Mouse (Mus musculus): ENCODE measurements around the gene Zyg11a. TPM values are rescaled to one million over a fixed set of nuclear protein-coding genes. Genes with fewer than 3 reads are reported as not detected.

Gene Zyg11a
- not detected in 2 replicates for polyA plus RNA-seq (2015; fragmentation: Nextera tagmentation; extraction: Ambion mirVana)

DNA sequence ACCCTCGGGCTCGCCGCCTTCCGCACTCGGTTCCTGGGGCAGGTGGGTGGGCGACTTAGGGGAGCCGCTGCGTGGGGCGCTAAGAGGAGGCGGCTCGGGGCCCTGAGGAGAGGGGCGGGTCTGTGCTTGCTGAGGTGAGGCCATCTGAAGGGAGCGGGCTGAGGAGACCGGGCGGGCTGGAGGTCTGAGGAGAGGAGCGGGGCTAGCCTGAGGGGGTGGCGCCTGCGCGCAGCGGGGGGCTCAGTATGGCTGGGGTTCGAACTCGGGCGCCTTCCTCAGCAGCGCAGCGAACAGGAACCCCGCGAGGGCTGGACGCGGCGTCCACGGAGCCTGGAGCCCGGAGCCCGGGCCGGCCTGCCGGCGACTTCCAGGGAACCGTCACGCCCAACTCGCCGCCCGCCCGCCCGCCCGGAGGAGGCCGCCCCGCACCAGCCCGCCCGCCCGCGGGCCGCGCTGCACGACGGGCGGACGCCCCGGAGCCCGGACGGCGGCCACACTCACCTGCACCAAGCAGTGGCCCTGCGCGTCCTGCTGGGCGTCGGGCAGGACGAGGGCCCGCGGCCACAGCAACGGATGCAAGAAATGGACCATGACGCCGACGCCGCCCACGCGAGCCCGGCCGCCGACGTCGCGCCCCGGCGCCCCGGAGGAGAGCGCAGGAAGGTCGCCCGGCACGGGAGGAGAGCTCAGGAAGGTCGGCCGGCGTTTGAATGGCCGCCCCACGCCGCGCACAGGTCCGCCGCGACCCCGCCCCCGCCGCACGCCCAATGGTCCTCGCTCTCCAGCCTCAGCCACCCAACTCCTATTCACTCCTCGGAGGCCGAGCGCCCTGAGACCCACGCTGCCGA, at the start of gene Zyg11a:
TSS of gene Zyg11a (minus strand) at position 717 of the 848 bp plus-strand sequence.

DNA sequence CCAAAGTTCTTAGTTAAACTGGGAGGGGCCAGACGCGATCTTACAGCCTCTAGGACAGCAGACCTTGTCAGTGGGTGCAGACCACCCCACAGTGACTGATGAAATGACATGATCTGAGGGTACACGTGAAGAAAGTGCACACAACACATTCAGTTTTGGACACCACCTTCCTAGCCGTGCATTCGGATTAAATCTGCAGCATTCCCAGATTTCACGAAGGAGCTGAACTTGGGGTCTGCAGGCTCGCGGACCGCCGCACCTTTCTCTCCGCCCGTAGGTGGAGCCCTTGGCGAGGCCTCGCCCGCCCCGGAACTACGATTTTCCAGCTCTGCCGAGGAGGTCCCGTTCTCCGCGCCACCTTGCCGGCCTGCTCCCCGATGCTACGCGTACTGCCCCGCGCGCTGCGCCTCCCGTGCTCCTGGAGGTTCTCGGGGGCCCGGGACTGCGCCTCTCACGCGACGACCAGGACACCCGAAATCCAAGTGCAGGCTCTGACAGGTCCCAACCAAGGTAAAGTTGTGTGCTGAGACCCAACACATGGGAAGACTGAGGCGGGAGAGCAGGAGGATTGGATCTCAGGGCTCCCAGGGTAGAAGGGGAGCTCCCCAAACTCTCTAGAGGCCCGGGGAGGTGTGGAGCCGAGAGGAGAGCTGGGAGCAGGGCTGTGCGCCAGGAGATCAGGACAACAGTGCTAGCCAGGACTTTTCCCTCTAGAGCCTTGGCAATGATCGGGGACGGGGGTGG, 52.5 kb downstream of the Zyg11a start, which contains the start of gene Echdc2:
TSS of gene Echdc2 (plus strand) at position 286 of the 744 bp plus-strand sequence.

DNA sequence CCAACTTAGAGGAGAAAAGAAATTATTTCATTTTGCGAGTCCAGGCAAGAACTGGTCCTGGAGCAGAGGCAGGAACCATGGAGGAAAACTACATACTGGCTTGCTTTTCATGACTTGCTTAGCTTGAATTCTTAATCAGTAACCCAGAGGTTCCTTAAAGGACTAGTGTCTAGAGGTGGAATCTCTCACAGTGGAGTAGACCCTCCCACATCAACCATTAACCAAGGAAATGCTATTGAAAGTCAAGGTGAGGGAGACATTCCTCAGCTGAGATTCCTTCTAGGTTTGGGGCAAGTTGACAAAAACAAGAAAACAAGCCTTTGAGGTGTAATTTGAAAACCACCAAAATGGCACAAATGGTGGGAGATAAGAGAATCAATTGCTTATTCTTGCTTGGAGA, 73.0 kb downstream of the Zyg11a start, which contains the start of gene Scp2:
TSS of gene Scp2 (minus strand) at position 119 of the 400 bp plus-strand sequence.

Other genes starting within 250 kb of the Zyg11a start
- gene Slc1a7, start 249.7 kb downstream of the Zyg11a start, polyA plus RNA-seq (2015; fragmentation: Nextera tagmentation; extraction: Ambion mirVana): not detected in 2 replicates
- 1.0 and 1.5 TPM in 2 replicates for gene Podn, start 121.6 kb downstream of the Zyg11a start, polyA plus RNA-seq (2015; fragmentation: Nextera tagmentation; extraction: Ambion mirVana)
- 251 and 261 TPM in 2 replicates for gene Scp2, start 73.0 kb downstream of the Zyg11a start, polyA plus RNA-seq (2015; fragmentation: Nextera tagmentation; extraction: Ambion mirVana)
- gene Echdc2, start 52.6 kb downstream of the Zyg11a start, polyA plus RNA-seq (2015; fragmentation: Nextera tagmentation; extraction: Ambion mirVana): 11.8 and 12.0 TPM in 2 replicates
- 22.1 and 26.1 TPM in 2 replicates for gene Zyg11b, start 83.0 kb upstream of the Zyg11a start, polyA plus RNA-seq (2015; fragmentation: Nextera tagmentation; extraction: Ambion mirVana)
- 47.7 and 53.1 TPM in 2 replicates for gene Coa7, start 110.1 kb upstream of the Zyg11a start, polyA plus RNA-seq (2015; fragmentation: Nextera tagmentation; extraction: Ambion mirVana)
- gene Shisal2a, start 165.3 kb upstream of the Zyg11a start, polyA plus RNA-seq (2015; fragmentation: Nextera tagmentation; extraction: Ambion mirVana): 7.6 and 8.8 TPM in 2 replicates
- gene Gpx7, start 188.9 kb upstream of the Zyg11a start, polyA plus RNA-seq (2015; fragmentation: Nextera tagmentation; extraction: Ambion mirVana): 43.0 and 48.8 TPM in 2 replicates
- 46.2 and 47.7 TPM in 2 replicates for gene Tut4, start 241.4 kb upstream of the Zyg11a start, polyA plus RNA-seq (2015; fragmentation: Nextera tagmentation; extraction: Ambion mirVana)